12 mouse cellular contexts compared by ENCODE assay signal in genomic region chr8:70343076-70343475, GRCm38 (mm10). TPM values are rescaled to one million over a fixed set of nuclear protein-coding genes. Genes with fewer than 3 reads are reported as not detected.
DNase-seq lines count a peak whose midpoint lies in the region; ATAC-seq and TF ChIP-seq lines count a peak whose summit lies in the region.
"Had no signal": no experiment of that assay in that cellular context is flagged by ENCODE, and none has a peak within 500 bp of the region (broad histone marks: within the 10 kb centered on the region; RNA-seq: fewer than 3 reads in every experiment).

No protein-coding gene starts in this region.

- intact Hi-C loops in gastrocnemius, adult 2 months (cut with DNase I): loop anchor here (5.0 kb wide), 1 partner anchor 164 kb away; the partner anchor contains the start of gene Rex1bd
- intact Hi-C loops in heart, postnatal 14 days (cut with DNase I): loop anchor here (5.0 kb wide), 1 partner anchor 159 kb away; no protein-coding TSS in a partner anchor

- DNase-seq in gastrocnemius, adult 2 months: no peak
- no peak for DNase-seq in gastrocnemius, postnatal 25 days
- peak; percentile 48 for DNase-seq in embryo, embryonic 11 days
- peak; percentile 41 for DNase-seq in embryonic facial prominence, embryonic 14.5 days (ENCODE audit: low spot score)
- peak; percentile 30 for DNase-seq in mesoderm, embryonic 11.5 days (ENCODE audit: low read depth, low spot score)
- DNase-seq in heart, postnatal 14 days: no peak
- DNase-seq: adrenal gland, adult 8-10 months; kidney, adult 11 months had no signal

- no peak overlapping the region for H3K4me3 ChIP-seq in gastrocnemius, adult 2 months
- no peak overlapping the region for H3K4me3 ChIP-seq in embryonic facial prominence, embryonic 14.5 days (ENCODE audit: low read depth, low read length)
- H3K4me3 ChIP-seq: forebrain, embryonic 10.5 days; midbrain, embryonic 13.5 days; neural tube, embryonic 12.5 days had no signal

- no peaks in the 10 kb centered on the region for H3K9me3 ChIP-seq in embryonic facial prominence, embryonic 14.5 days (ENCODE audit: control insufficient read depth, low read length)
- H3K9me3 ChIP-seq: forebrain, embryonic 10.5 days; midbrain, embryonic 13.5 days; neural tube, embryonic 12.5 days had no signal

- no peaks in the 10 kb centered on the region for H3K4me1 ChIP-seq in embryonic facial prominence, embryonic 14.5 days (ENCODE audit: control insufficient read depth, insufficient read depth, low read length)
- H3K4me1 ChIP-seq: neural tube, embryonic 12.5 days had no signal

- no peak overlapping the region for H3K9ac ChIP-seq in embryonic facial prominence, embryonic 14.5 days (ENCODE audit: low read depth, low read length)
- H3K9ac ChIP-seq: midbrain, embryonic 13.5 days; neural tube, embryonic 12.5 days had no signal

- 0 out of 2 replicates have a peak overlapping the region, but pooled peaks have one; percentile 16 for H3K27ac ChIP-seq in gastrocnemius, adult 2 months
- no peak overlapping the region for H3K27ac ChIP-seq in embryonic facial prominence, embryonic 14.5 days (replicated peaks; ENCODE audit: low read depth, low read length)
- H3K27ac ChIP-seq: forebrain, embryonic 10.5 days; midbrain, embryonic 13.5 days; neural tube, embryonic 12.5 days had no signal

- H3K4me2 ChIP-seq in embryonic facial prominence, embryonic 14.5 days (ENCODE audit: low read depth, low read length): no peak overlapping the region
- H3K4me2 ChIP-seq: midbrain, embryonic 13.5 days; neural tube, embryonic 12.5 days had no signal

- peak; percentile 41; the same call in 1 of the 2 replicates for ATAC-seq in embryonic facial prominence, embryonic 14.5 days (ENCODE audit: low read depth)
- ATAC-seq in granulocyte monocyte progenitor cell, adult 5-6 weeks (replicated peaks; ENCODE audit: poor library complexity, severe bottlenecking): no peak

- H3K27me3 ChIP-seq in embryonic facial prominence, embryonic 14.5 days (replicated peaks; ENCODE audit: control insufficient read depth, insufficient read depth, low read length): no peaks in the 10 kb centered on the region
- H3K27me3 ChIP-seq: midbrain, embryonic 13.5 days; neural tube, embryonic 12.5 days had no signal

- peaks cover 59% of the 10 kb centered on the region for H3K36me3 ChIP-seq in embryonic facial prominence, embryonic 14.5 days (ENCODE audit: control insufficient read depth, insufficient read depth, low read length)

- WGBS in embryonic facial prominence, embryonic 14.5 days: 43% methylated on average over 7 of the region's 7 CpGs

- no peak for TF ChIP-seq CTCF in gastrocnemius, adult 2 months (IDR thresholded peaks at IDR 0.05)

RNA-seq across cellular contexts. Expression of gene Upf1, which starts 10.0 kb away (rescaled TPM):
- 10 to 100 TPM; 28.1 to 35.1 TPM for total RNA-seq in gastrocnemius, adult 2 months (2021)
- 10 to 100 TPM; 28.9 to 29.5 TPM for total RNA-seq in gastrocnemius, postnatal 25 days (2021)
- 18.9 and 19.1 TPM in 2 replicates for polyA plus RNA-seq in embryonic facial prominence, embryonic 14.5 days (2014; fragmentation: Nextera tagmentation; extraction: Ambion mirVana)
- total RNA-seq in heart, postnatal 14 days (2021): 10 to 100 TPM; 41.3 to 44.0 TPM
- 30.6 and 33.7 TPM in 2 replicates for total RNA-seq in granulocyte monocyte progenitor cell, adult 5-6 weeks (2014; fragmentation: Nextera tagmentation)
- total RNA-seq in granulocyte monocyte progenitor cell, adult 5-6 weeks (2017): 24.2 and 30.8 TPM in 2 replicates

RNA-seq across cellular contexts. Expression of gene Gdf1, which starts 13.5 kb away (rescaled TPM):
- total RNA-seq in gastrocnemius, adult 2 months (2021): 1 to 10 TPM in 1 of 2 experiments, not detected in 1; 1.0 TPM
- 1 to 10 TPM in 1 of 2 experiments, under 1 TPM in 1; 0.72 to 2.5 TPM for total RNA-seq in gastrocnemius, postnatal 25 days (2021)
- polyA plus RNA-seq in embryonic facial prominence, embryonic 14.5 days (2014; fragmentation: Nextera tagmentation; extraction: Ambion mirVana): 1.7 TPM in 1 of 2 replicates, not detected in the other
- not detected for total RNA-seq in heart, postnatal 14 days (2021)
- not detected in 2 replicates for total RNA-seq in granulocyte monocyte progenitor cell, adult 5-6 weeks (2014; fragmentation: Nextera tagmentation)
- not detected in 2 replicates for total RNA-seq in granulocyte monocyte progenitor cell, adult 5-6 weeks (2017)

RNA-seq across cellular contexts. Expression of gene Cers1, which starts 27.5 kb away (rescaled TPM):
- 10 to 100 TPM; 14.0 to 23.3 TPM for total RNA-seq in gastrocnemius, adult 2 months (2021)
- 10 to 100 TPM; 13.8 to 15.8 TPM for total RNA-seq in gastrocnemius, postnatal 25 days (2021)
- 10.0 and 10.7 TPM in 2 replicates for polyA plus RNA-seq in embryonic facial prominence, embryonic 14.5 days (2014; fragmentation: Nextera tagmentation; extraction: Ambion mirVana)
- under 1 TPM; 0.56 to 0.72 TPM for total RNA-seq in heart, postnatal 14 days (2021)
- total RNA-seq in granulocyte monocyte progenitor cell, adult 5-6 weeks (2014; fragmentation: Nextera tagmentation): not detected in 2 replicates
- not detected in 2 replicates for total RNA-seq in granulocyte monocyte progenitor cell, adult 5-6 weeks (2017)

RNA-seq across cellular contexts. Expression of gene Comp, which starts 30.3 kb away (rescaled TPM):
- total RNA-seq in gastrocnemius, adult 2 months (2021): 10 to 100 TPM in 1 of 2 experiments, 1 to 10 TPM in 1; 5.5 to 31.2 TPM
- 10 to 100 TPM in 1 of 2 experiments, 1 to 10 TPM in 1; 5.9 to 14.7 TPM for total RNA-seq in gastrocnemius, postnatal 25 days (2021)
- polyA plus RNA-seq in embryonic facial prominence, embryonic 14.5 days (2014; fragmentation: Nextera tagmentation; extraction: Ambion mirVana): 9.5 and 9.9 TPM in 2 replicates
- 1 to 10 TPM; 2.4 to 3.8 TPM for total RNA-seq in heart, postnatal 14 days (2021)
- total RNA-seq in granulocyte monocyte progenitor cell, adult 5-6 weeks (2014; fragmentation: Nextera tagmentation): 0.88 TPM in 1 of 2 replicates, not detected in the other
- total RNA-seq in granulocyte monocyte progenitor cell, adult 5-6 weeks (2017): not detected in 2 replicates

RNA-seq across cellular contexts. Expression of gene Cope, which starts 40.8 kb away (rescaled TPM):
- 100 to 1,000 TPM; 118 to 128 TPM for total RNA-seq in gastrocnemius, adult 2 months (2021)
- 100 to 1,000 TPM; 113 to 119 TPM for total RNA-seq in gastrocnemius, postnatal 25 days (2021)
- 314 and 345 TPM in 2 replicates for polyA plus RNA-seq in embryonic facial prominence, embryonic 14.5 days (2014; fragmentation: Nextera tagmentation; extraction: Ambion mirVana)
- total RNA-seq in heart, postnatal 14 days (2021): 100 to 1,000 TPM; 160 to 164 TPM
- 209 and 240 TPM in 2 replicates for total RNA-seq in granulocyte monocyte progenitor cell, adult 5-6 weeks (2014; fragmentation: Nextera tagmentation)
- total RNA-seq in granulocyte monocyte progenitor cell, adult 5-6 weeks (2017): 132 and 155 TPM in 2 replicates

Comparison
In these comparisons a context has a peak if more than half of its experiments do, and no peak if none do; other contexts are left out.
1. DNase-seq: peak in embryo, embryonic 11 days (single experiment), embryonic facial prominence, embryonic 14.5 days (single experiment) and mesoderm, embryonic 11.5 days (single experiment); none in gastrocnemius, adult 2 months (single experiment), gastrocnemius, postnatal 25 days (single experiment) and heart, postnatal 14 days (0 of 2).
2. RNA of gene Cers1, which starts 27.5 kb away (total RNA-seq): 14.0 to 23.3 TPM in gastrocnemius, adult 2 months and 13.8 to 15.8 TPM in gastrocnemius, postnatal 25 days; 0.56 to 0.72 TPM in heart, postnatal 14 days and not detected in granulocyte monocyte progenitor cell, adult 5-6 weeks; every median in the first group is over 4 times any median in the second.